Mouse (Mus musculus): Measurements from ENCODE around the gene Nt5c3. TPM values are rescaled to one million over a fixed set of nuclear protein-coding genes. Genes with fewer than 3 reads are reported as not detected.
"Not testable (repeated sequence)": the region's sequence is repeated elsewhere in the genome, so short reads cannot be mapped to it uniquely, and the experiment has no call there.

Gene Nt5c3
- polyA plus RNA-seq, 3 experiments from 2014 or later: 55.7 to 77.7 (median 57.7) TPM

DNA sequence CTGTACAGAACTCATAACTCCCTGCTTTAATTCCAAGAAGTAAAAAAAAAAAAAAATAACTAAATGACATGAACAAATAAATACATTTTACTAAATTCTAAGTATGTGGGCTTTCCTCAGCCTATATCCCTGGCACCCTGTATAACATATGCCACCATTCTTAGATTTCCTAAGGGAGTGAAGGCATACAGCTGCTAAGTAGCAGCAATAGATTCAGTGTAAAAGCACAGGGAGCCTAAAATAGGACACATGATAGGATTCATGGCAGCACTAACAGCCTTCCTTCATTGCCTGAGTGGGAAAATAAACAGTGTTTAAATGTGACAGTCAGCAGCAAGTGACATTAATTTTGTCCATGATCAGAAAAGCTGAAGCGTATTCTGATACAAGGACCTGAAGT, 19.4 kb downstream of the Nt5c3 start:
- ATAC-seq: no peak

DNA sequence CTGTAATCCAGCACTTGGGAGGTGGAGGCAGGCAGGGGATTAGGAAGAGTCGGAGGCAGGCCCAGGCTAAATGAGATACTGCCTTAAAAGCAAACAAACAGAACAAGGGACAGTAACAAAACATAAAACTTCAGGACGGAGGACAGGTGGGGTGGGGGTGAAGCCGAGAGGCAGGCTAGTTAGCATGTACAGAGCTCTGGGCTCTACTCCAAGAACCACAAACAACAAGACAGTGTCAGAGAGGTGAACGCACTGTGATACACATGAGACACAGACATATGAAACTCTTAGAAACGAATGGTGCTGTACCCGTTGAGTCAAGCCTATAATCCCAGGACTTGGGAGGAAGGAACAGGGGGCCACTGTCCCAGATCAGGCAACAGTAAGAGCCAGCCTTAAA, 19.9 kb downstream of the Nt5c3 start:
- no peak for ATAC-seq

DNA sequence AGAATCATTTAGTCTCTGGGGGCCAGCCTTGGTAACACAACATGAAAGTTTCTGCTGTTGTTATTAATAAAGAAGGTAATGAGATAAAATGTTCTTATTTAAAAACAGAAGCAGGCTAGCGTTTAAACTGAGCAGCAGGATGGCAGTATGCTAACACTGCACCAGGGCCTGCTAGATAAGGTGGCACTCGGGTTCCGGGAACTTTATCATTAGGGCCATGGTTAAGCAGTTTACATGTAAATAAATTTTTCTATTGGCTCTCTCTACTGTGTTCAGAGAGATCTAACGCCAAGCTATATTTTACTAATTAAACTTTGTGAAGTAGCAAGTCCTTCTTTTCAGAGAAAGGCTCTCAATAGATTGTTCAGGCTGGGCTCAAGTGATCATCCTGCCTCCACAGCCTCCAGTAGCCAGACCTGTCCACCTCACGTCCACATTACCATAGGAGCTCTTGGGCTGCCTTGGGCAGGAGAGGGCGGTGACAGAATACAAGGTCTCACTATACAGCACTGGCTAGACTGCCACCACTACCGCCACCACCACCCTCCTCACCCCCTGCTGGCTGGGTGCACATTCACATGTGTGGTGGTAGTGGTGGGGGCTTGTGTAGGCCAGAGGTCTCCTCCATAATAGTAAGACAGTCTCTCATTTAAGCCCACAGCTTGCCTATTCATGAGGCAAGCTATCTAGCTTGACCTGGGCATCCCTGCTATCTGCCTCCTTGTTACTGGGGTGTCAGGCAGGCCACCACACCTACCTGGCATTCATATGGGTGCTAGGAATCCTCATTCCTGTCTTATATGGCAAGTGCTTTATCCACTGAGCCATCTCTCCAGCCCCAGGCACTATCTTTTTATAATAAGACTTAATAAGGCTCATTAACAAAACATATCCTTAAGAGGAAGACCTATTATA, 20.9 kb downstream of the Nt5c3 start:
- ATAC-seq: no peak

DNA sequence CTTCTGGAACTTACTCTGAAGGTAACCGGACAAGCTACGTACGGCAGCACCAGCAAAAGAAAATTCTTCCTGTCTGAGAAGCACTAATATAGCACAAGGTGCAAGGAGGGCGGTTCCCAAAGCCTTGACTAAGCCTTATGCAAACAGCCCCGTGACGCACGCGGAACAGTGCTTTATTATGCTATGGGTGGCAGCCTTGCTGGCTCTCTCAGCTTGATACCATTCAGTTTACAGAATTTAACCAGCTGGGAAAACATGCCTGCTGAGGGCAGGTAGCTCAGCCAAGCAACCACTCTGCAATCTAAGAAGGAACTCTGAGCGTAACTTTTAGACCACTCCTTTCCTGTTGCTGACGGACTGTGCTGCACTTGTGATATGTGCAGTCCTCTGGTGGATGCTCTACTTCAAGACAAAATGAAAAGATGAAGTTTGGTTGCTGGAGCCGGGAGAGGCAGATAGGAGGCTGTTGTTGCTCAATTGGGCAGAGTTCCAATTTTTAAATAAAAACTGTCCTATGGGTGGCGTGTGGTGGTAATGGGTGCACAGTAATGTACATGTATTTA, 21.8 kb downstream of the Nt5c3 start:
- ATAC-seq: peak; percentile 96

DNA sequence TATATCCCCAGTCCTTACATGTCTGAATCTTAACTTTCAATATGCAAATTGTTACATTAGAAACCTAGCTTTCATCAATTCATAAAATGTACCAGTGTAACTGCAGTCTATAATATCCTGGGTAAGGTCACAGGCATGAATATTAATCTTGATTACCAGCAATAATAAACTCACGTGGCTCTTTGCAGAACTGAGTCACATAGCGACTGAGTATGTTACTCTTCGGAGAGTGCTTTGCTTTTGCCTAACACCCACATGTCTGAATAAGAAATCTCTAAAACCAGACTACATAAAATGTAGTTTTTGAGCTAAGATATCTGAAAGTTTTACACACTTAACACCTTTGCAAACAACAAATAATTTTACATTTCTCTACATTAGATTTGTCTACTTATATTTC, 22.4 kb downstream of the Nt5c3 start:
- ATAC-seq: peak; percentile 39

DNA sequence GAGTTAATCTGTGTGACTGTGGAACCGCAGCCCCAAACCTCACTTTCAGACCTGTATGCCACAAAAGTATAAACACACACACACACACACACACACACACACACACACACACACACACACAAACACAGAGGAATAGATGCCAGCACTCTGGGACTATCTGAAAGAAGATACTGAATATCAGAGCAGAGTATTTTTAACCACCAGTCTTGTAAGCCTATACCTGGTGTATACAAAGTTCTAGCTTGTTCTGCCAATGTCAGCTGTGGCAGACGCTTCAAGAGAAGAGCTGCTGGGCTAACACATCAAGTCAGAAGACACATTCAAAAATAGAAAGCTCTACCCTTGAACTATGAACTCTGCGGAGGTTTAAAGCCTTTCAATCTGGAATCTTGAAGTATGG, 24.1 kb downstream of the Nt5c3 start:
- no peak for ATAC-seq

DNA sequence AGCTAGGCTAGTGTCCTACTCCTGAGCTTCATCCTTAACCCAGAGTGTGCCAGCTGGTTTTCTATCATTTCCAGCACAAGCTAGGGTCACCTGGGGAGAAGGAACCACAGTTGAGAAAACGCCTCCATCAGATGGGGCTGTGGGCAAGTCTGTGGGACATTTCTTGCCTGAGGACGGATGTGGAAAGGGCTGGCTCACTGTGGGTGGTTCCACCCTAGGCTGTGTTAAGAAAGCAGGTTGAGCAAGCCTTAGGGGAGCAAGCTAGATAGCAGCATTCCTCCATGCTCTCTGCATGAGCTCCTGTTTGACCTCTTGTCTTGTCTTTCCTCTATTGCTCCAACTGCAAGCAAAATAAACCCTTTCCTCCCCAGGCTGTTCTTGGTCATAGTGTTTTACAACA, 33.0 kb downstream of the Nt5c3 start:
- no peak for ATAC-seq

DNA sequence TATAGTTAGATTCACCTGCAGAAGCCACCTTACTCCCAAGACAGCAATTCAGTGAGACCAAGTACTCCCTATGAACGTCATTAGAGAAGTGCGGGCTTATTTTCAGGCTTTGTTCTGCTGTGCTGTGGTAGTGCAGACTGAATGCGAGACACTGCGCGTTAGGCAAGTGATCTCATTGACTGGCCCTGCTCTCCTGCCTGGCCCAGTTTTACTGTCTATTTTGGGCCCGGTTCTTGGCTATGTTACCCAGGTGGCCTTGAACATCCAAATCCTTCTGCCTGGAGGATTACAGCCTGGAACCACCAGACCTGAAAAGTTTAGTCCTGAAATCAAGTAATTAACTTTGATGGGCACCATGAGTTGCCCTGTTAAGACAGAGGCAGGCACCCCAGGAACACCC, 35.2 kb downstream of the Nt5c3 start:
- no peak for ATAC-seq

DNA sequence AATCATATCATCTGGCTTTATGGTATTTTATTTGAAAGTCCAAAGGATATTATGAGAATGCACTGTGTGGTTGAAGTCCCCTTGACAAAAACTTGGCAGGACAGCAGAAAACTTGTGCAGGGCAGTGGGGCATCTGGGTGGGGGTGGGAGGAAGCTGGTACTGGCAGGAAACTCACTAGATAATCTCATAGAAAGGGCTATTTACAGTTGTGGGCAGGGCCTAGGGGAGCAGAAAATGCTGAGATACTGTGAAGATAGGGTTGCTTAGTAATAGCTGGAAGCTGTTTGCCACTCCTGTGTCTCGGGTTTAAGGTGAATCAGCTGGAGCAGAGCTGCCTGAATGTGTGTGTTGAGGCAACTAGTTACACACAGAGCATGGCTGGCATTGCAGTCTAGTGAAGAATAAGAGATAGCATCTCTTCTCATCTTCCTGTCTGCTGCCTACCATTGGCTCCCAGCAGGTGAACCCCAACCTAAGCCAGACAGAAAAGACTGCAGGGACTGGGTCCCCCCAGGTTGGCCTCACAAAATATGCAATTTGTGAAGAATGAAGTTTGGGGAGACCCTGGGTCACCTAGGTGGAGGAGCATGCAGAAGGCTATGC, 44.3 kb downstream of the Nt5c3 start:
- ATAC-seq: peak; percentile 76

DNA sequence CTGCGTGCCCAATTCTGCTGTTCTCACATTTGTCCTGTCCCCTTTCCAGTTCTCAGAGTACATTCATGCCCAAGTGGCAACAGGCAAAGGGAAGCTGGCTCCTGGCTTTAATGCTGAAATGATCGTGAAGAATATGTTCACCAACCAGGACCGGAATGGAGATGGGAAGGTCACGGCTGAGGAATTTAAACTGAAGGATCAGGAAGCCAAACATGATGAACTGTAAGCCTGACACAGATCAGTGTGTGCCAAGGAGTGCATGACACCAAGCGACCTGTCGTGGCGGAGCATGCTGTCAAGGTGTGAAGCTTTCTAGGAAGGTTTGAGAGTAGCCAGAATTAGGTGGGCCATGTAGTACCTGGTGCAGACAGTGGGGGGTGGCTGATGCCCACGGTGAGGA, 45.7 kb downstream of the Nt5c3 start:
- no peak for ATAC-seq

DNA sequence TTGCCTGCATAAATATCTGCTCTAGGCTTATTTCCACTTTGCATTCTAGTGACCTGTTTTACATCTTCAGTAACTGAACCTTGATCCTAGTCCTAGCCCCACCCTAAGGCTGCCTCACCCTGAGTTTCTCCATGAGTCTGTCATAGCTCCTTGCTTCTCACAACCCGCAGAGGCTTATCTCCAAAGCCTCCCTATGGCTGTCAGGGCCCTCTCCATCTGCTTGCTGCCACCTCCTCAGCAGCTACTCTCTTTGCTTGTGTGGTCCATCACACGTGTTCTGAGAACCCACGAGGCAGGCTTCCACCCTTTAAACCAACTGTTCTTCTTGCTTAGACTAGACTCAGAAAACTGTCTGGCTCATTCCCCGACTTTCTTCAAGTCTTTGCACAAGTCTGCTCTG, 46.9 kb downstream of the Nt5c3 start:
- ATAC-seq: no peak

DNA sequence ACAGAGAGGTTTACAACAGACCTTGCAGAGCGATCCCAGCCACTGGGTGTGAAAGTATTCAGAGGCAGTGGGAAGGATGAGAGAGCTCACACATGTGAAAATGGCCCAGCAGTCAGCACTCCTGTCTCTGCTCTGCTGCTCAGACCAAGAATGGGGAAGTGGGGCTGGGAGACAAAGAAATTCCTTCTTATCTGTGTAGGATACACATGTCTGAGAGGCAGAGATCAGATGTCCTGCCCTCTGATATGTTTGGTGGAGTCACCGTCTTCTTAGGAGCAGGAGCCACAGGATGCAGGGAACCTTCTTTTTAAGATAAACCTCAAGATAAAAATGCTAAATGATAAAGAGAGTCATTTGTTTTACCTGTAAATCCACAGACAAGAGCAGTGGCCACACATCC, 53.7 kb downstream of the Nt5c3 start:
- no peak for ATAC-seq

DNA sequence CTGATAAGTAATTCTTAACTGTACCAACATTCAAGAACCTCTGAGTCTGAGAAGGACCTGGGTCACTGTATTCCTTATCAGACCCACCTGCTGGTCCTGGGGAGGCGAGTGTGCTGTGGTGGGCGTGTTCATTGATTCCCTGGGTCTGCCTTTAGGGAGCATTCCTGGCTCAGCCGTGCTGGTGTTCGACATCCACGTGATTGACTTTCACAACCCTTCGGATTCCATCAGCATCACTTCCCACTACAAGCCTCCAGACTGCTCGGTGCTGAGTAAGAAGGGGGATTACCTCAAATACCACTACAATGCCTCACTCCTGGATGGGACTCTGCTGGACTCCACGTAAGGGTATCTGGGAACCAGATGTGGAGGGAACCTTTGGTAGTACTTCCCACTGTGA, 55.2 kb downstream of the Nt5c3 start:
- ATAC-seq: no peak

DNA sequence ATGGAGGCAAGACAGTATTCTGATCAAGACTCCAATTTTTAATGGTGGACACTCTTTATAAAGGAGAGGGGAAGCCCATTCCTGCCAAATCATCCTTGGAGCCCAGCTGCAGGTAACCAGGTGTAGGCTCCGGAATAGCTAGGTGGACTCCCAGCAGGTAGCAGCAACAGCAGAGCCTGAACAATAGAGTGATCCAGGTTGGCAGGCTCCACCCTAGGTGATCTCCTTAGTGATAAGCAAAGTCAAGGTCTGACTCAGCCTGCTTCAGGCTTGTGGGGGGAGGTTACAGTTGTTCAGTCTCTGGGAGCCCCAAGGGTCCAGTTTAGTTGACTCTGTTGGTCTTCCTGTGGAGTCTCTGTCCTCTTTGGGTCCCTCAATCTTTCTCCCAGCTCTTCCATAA, 56.8 kb downstream of the Nt5c3 start:
- ATAC-seq: not testable (repeated sequence)

DNA sequence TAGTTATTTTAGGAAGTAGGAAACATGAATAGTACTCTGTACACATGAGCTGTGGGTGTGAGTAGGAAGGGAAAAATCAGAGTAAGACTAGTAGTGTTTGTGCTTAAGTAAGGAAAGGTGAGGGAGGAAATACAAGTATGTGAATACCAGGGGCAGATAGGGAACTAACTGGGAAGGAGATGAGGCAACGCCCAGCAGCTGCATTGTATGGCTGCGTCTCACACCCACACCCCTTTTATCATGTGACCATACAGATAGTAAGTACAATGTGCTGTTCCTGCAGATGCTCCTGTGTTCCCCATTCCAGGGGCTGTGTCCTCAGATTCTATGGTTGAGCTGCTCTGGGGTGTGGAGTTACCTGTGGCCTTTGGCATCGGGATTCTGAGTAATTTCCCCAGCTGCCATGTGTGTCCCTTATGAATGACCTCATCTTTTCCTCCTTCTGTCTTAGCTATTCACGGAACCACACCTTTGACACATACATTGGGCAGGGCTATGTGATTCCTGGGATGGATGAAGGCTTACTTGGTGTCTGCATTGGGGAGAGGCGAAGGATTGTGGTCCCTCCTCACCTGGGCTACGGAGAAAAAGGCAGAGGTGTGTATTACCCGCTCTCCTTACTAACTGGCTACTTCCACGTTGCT, 63.4 kb downstream of the Nt5c3 start:
- no peak for ATAC-seq

DNA sequence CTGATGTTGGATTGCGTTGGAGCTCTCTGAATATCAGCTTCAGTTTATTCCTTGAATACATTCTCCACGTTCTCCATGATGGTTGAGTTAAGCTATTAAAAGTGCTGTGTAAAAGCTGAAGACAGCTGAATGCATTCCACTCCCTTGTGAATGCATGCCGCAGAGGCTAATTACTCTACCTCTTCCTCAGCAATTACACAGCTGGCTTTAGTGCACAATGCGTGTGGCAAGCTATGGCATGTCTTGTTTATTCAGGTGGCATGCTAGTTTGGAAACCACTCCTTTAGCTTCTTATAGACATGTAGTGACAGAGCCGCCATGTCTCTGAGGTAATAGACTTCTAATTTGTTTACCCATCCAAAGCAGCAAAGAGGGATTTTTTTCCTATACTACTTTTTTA, 67.0 kb downstream of the Nt5c3 start:
- ATAC-seq: no peak

DNA sequence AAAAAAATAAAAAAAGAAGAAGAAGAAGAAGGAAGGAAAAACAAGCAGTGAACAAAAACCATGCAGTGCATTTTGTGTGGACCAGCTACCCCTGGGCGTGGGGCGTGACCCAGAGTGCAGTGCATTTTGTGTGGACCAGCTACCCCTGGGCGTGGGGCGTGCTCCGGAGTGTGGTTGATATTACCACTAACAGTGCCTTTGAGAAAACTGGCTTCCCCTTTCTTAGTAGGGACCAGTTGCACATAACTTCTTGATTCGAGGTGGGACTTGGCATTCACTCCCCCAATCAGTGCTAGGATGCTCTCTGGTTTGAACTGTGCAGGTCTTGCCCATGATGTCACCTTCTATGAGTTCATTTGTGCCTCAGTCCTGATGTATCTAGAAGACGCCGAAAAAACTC, 68.9 kb downstream of the Nt5c3 start:
- no peak for ATAC-seq

DNA sequence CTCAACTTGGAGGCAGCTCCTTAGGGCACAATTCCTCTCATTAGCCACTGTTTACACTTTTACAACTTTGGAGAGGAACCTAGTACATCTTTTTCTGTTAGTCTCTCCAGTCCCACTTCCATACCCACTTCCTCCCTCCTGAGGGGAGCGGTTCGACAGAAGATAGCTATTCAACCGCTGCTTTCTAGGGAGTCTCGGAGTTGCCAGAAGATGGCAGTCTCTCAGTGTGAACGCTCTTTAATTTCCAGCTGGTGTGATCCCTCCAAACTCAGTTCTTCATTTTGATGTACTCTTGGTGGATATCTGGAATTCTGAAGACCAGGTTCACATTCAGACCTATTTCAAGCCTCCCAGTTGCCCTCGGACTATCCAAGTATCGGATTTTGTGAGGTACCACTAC, 73.4 kb downstream of the Nt5c3 start:
- no peak for ATAC-seq

DNA sequence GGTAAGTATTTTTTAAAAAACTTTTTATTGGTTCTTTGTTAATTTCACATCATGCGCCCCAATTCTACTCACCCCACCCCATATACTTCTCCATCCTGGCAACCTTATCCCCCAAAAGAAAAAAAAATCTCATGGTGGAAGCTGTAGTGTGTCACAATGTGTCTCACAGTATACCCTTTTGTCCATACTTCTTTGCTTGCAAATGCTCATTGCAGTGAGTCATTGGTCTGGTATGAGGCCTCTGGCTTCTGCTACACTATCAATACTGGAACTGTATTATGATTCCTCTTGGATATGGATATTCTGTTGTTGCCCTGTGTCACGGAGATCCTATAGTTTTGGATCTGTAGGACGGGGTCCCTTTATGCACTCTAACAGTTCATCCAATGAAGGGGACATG, 74.8 kb downstream of the Nt5c3 start:
- no peak for ATAC-seq

DNA sequence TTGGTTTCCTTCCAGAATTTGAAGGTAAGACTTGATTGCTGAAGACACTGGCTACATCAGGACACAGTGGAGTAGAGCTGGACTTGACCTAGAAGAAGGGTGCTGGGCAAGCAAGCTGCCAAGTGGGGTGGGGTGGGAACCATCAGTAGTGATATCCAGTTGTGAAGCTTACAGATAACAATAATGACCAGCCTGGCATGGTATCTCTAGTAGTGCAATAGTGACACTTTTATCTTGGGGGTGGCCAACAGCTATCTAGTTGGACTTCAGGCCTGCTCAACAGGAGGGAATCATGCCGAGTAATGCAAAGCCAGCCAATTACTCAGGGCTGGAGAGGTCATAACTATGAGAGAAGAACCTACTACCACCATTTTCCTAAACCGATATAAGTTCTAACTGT, 79.4 kb downstream of the Nt5c3 start:
- ATAC-seq: no peak

DNA sequence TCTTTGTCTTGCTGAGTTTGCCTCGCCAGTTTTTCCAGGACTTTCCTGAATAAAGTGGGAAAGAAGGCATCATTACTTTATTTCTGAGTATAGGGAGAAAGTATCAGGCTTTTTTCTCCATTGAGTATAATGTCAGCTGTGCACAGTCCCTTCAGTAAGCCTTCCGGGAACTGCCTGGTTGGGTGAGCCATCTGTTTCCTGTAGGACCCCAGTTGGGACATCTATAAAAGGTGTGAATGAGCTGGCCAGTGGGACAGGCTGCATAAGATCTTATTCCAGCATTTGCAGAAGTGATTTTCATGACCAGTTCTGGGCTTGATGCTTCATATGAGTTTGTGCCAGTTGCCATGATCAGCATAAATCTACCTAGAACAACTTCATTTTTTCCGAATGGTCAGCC, 80.5 kb downstream of the Nt5c3 start:
- ATAC-seq: no peak

DNA sequence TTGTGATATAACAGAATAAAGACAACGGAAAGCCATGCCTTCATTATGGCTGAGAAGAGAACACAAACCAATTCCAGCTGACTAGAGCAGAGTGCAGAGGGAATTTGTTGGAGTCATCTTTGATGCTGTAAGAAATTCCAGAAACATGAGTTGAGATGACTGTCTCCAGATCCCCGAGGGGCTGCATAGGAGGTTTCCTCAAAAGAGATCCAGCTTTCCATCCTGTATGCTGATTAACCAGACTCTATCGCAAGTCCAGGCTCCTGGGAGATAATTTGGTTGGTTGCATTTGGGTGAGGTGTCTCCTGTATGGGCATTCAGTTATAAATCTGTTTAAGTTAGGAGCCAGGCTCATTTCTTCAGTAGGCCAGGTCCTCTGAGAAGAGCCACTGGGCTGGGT, 86.1 kb downstream of the Nt5c3 start:
- ATAC-seq: no peak

DNA sequence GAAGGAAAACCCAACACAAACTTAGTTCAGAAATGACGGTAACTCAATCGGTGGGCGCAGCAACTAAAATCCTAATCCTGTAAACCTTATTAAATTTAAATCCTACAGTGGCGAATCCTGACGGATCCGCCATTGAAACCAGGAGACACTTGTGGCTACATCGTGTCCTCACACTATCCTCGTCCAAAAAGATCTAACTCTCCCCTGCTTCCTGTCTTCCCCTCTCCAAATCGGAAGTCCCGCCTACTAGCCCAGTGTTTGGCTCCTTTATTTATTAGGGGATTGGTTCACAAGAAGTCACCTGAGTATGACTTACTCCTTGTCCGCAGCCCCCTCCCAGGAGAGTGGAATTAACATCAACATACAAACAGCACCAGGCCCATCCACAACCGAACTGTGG, 86.6 kb downstream of the Nt5c3 start:
- no peak for ATAC-seq

DNA sequence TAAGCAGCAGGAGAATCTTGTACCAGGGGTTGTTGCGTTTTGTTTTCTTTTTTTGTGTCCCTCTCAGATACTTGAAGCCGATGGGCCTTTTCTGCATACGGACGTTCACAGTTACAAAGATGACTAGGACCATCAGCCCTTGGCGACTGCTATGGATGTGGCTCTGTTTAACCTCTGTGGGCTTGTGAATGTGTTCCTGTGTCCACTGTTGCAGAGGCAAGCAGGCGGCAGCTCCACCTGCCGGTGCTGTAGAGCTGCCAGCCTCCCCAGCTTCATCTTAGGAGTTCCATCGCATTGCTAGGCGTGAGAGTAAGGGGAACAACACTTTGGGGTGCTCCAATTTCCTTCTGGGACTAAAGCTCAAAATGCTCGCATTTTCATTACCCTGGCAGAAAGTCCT, 88.2 kb downstream of the Nt5c3 start:
- no peak for ATAC-seq

All from inflammation-experienced regulatory T-cells, adult 6 months (primary cell).